Mouse (Mus musculus) megakaryocyte, embryonic 14.5 days (primary cell): ENCODE measurements around the gene Ugt1a6b. TPM values are rescaled to one million over a fixed set of nuclear protein-coding genes. Genes with fewer than 3 reads are reported as not detected.

Experiments used
- H3K27me3 ChIP-seq: replicated peaks from 2 replicates; pipeline ENCODE3; 2012; ENCODE audit warnings: inconsistent platforms
- H3K36me3 ChIP-seq: replicated peaks from 2 replicates; pipeline ENCODE3; 2012; ENCODE audit warnings: low read length, inconsistent platforms, mixed read lengths
- H3K4me1 ChIP-seq: 2 replicates; pipeline ENCODE4 v1.6.1; 2012; ENCODE audit warnings: inconsistent platforms
- H3K4me3 ChIP-seq: replicated peaks from 2 replicates; pipeline ENCODE3; 2012; ENCODE audit warnings: moderate library complexity, mild to moderate bottlenecking, inconsistent platforms
- H3K9me3 ChIP-seq: 2 replicates; pipeline ENCODE4 v1.6.1; 2012; ENCODE audit warnings: inconsistent platforms
- FLI1 ChIP-seq: IDR thresholded peaks from 2 replicates; pipeline ENCODE4 v1.6.1; 2012; ENCODE audit warnings: low read length, inconsistent platforms, mixed read lengths
- GATA1 ChIP-seq: IDR thresholded peaks from 3 replicates; pipeline ENCODE4 v1.6.1; 2012; ENCODE audit warnings: mixed read lengths, low read length, inconsistent platforms, borderline replicate concordance
- polyA plus RNA-seq: library from polyadenylated mRNA; stranded (reverse); fragments of >175 nt; gene quantifications from 2 replicates; pipeline ENCODE4 v1.2.3, GENCODE M21; 2012; ENCODE audit warnings: low replicate concordance; ENCODE audit not compliant: insufficient read depth

The Ugt1a6b gene
- polyA plus RNA-seq, 1 experiment = not detected

DNA sequence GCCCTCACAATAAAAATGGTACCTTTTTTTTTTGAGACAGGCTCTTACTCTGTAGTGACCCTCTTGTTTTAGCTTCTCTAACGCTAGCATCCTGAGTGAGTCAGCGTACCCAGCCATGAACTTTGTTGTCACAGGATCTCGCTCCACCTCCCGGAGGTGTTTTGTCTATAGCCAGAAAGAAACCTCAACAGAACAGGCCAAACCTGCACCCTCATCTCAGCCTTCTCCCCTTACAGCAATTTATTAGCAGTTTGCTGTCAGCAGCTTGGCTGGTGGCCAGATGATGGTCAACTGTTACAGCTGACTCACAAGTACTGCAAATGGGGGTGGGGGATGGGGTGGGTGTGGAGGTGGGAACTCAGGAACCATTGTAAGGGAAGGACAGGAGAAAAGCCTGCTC, 159.2 kb downstream of the Ugt1a6b start:
- H3K9me3 ChIP-seq = peaks cover 12% of the 10 kb centered on the region
- no peaks in the 10 kb centered on the region for H3K27me3 ChIP-seq
- H3K4me3 ChIP-seq = no peak overlapping the region
- TF ChIP-seq FLI1 = no peak
- H3K36me3 ChIP-seq = peaks cover 81% of the 10 kb centered on the region
- peaks cover 33% of the 10 kb centered on the region for H3K4me1 ChIP-seq

DNA sequence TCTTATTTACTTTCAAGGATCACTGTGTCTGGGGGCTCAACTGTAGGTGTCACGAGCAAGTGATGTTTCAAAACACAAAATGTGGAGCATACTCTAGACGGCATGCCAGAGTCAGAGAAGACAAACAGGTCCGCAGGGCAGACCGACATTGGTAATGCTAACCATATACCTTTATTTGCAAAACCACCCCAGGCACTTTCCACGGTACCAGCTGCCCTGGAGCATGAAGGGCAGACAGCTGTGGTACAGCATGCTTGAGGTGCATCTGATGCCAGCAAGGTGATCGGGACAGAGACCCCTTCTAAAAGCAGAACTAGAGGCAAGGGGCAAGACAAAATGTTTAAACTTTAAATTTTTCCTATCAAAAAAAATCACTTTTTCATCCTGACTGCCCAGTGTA, 159.9 kb downstream of the Ugt1a6b start:
- Histone ChIP-seq H3K27me3 (no peaks in the 10 kb centered on the region), H3K9me3 (peaks cover 6% of the 10 kb centered on the region), H3K4me3 (no peak overlapping the region), H3K36me3 (peaks cover 88% of the 10 kb centered on the region), H3K4me1 (peaks cover 33% of the 10 kb centered on the region)
- TF ChIP-seq FLI1 (no peak), GATA1 (no peak)

GRCm38 (mm10) chr1:88263778-88264177, 160.7 kb downstream of the Ugt1a6b start:
- Histone ChIP-seq H3K27me3 (no peaks in the 10 kb centered on the region), H3K4me1 (peaks cover 32% of the 10 kb centered on the region), H3K9me3 (no peaks in the 10 kb centered on the region), H3K4me3 (no peak overlapping the region), H3K36me3 (peaks cover 96% of the 10 kb centered on the region)
- TF ChIP-seq GATA1 (no peak), FLI1 (no peak)

GRCm38 (mm10) chr1:88264237-88264868, 161.3 kb downstream of the Ugt1a6b start:
- TF ChIP-seq GATA1 = no peak
- no peak for TF ChIP-seq FLI1
- peaks cover 100% of the 10 kb centered on the region for H3K36me3 ChIP-seq
- no peak overlapping the region for H3K4me3 ChIP-seq
- no peaks in the 10 kb centered on the region for H3K9me3 ChIP-seq
- H3K27me3 ChIP-seq = no peaks in the 10 kb centered on the region
- peaks cover 27% of the 10 kb centered on the region for H3K4me1 ChIP-seq

DNA sequence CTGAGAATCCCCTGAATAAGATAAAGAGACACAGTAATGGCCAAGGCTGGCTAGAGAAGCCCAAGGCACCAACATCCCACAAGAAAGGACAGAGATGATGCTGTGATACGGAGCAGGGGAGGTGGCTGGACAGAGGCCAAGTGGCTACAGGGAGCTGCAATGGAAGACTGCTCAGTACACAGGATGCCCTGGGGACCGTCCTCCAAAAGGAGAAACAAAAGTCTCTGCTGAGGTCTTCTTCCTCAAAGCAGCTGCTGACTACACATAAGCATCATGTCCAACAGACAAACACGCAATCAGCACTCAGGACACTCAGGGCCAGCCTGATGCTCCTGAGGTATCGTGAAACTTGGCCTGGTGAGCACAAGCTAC, 161.8 kb downstream of the Ugt1a6b start:
- TF ChIP-seq FLI1 = no peak
- no peak for TF ChIP-seq GATA1
- H3K4me1 ChIP-seq = peaks cover 22% of the 10 kb centered on the region

DNA sequence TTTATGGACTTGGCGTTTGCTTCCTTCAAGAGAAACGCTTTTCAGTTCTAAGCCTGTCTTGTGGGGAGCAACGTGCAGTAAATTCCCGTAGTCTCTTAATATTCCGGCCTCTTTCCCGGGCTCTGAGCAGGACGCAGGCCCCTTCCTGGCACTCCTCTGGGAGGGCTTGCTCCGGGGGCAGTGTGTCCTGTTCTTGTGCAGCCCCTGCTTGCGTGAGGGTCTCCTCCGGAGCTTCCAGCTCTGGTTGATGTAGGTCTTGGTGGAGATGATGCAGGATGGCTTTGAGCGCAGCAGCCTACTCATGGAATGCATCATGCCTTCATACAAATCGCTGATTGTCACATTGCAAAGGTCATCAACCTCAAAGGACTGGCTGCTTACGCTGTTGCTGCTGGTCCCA, 163.1 kb downstream of the Ugt1a6b start:
- Histone ChIP-seq H3K36me3 (peaks cover 96% of the 10 kb centered on the region), H3K27me3 (no peaks in the 10 kb centered on the region), H3K9me3 (no peaks in the 10 kb centered on the region; the same call in 1 of the 2 replicates), H3K4me1 (peaks cover 15% of the 10 kb centered on the region), H3K4me3 (no peak overlapping the region)
- TF ChIP-seq GATA1 = no peak

More for the DNA sequence above, 161.8 kb downstream of the Ugt1a6b start:
- H3K36me3 ChIP-seq = peaks cover 100% of the 10 kb centered on the region
- H3K27me3 ChIP-seq = no peaks in the 10 kb centered on the region
- no peaks in the 10 kb centered on the region for H3K9me3 ChIP-seq
- H3K4me3 ChIP-seq = no peak overlapping the region

- Histone ChIP-seq H3K27me3 (no peaks in the 10 kb centered on the region), H3K4me3 (no peak overlapping the region), H3K36me3 (peaks cover 96% of the 10 kb centered on the region), H3K4me1 (peaks cover 2% of the 10 kb centered on the region), H3K9me3 (peaks cover 7% of the 10 kb centered on the region; the same call in 1 of the 2 replicates)
- no peak for TF ChIP-seq GATA1
- no peak for TF ChIP-seq FLI1
Observed at GRCm38 (mm10) chr1:88267489-88267888, 164.4 kb downstream of the Ugt1a6b start.

DNA sequence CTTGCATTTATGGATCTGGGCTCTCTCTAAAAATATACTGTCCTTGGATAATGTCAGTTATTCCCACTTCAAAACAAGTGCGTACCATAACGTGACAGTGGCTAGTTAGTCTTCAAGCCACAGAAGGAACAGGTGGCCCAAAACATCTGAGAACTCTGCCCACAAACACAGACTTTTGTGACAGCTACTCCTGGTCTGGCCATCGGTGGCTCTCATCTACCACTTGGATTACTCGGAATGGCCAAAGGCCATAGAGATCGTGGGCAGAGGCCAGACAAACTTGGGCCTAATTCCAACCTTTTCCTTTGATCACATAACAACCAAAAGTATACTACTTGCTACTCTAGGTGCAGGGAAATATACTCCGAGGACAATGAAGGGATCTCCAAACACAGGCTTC, 165.0 kb downstream of the Ugt1a6b start:
- Histone ChIP-seq H3K4me1 (peaks cover 4% of the 10 kb centered on the region), H3K9me3 (peaks cover 7% of the 10 kb centered on the region; the same call in 1 of the 2 replicates), H3K27me3 (no peaks in the 10 kb centered on the region), H3K36me3 (peaks cover 96% of the 10 kb centered on the region), H3K4me3 (no peak overlapping the region)
- no peak for TF ChIP-seq GATA1
- TF ChIP-seq FLI1 = no peak

Other genes with a start within 250 kb of the Ugt1a6b start
- gene Dgkd, start 250.0 kb upstream of the Ugt1a6b start, polyA plus RNA-seq = 10.9 and 24.3 TPM in 2 replicates
- 0.68 and 2.3 TPM in 2 replicates for gene Usp40, start 94.7 kb upstream of the Ugt1a6b start, polyA plus RNA-seq
- gene Ugt1a10, start 47.9 kb upstream of the Ugt1a6b start, polyA plus RNA-seq = not detected in 2 replicates
- 0.77 TPM in 1 of 2 replicates, not detected in the other for gene Ugt1a9, start 32.5 kb upstream of the Ugt1a6b start, polyA plus RNA-seq
- gene Ugt1a8, start 15.4 kb upstream of the Ugt1a6b start, polyA plus RNA-seq = not detected in 2 replicates
- gene Ugt1a7c, start 8.2 kb upstream of the Ugt1a6b start, polyA plus RNA-seq = 11.0 TPM in 1 of 2 replicates, not detected in the other
- gene Ugt1a6a, start 31.6 kb downstream of the Ugt1a6b start, polyA plus RNA-seq = not detected in 2 replicates
- 0.04 TPM in 1 of 2 replicates, not detected in the other for gene Ugt1a5, start 62.8 kb downstream of the Ugt1a6b start, polyA plus RNA-seq
- not detected in 2 replicates for gene Ugt1a2, start 97.3 kb downstream of the Ugt1a6b start, polyA plus RNA-seq
- gene Dnajb3, start 102.5 kb downstream of the Ugt1a6b start, polyA plus RNA-seq = not detected in 2 replicates
- not detected in 2 replicates for gene Ugt1a1, start 108.7 kb downstream of the Ugt1a6b start, polyA plus RNA-seq
- gene Mroh2a, start 123.7 kb downstream of the Ugt1a6b start, polyA plus RNA-seq = not detected in 2 replicates
- 2.4 and 4.0 TPM in 2 replicates for gene Hjurp, start 174.4 kb downstream of the Ugt1a6b start, polyA plus RNA-seq
- gene Trpm8, start 174.4 kb downstream of the Ugt1a6b start, polyA plus RNA-seq = not detected in 2 replicates